Mouse (Mus musculus) cerebellum, adult 2 months (tissue): ENCODE results near the gene Tfeb.

Experiments used
- CTCF ChIP-seq: fragments of 200-500 bp; IDR thresholded peaks from 2 replicates; pipeline ENCODE4 v1.5.1; 2011; ENCODE audit warnings: low read depth, mild to moderate bottlenecking, control low read depth, low read length, moderate library complexity, borderline replicate concordance; ENCODE audit not compliant: insufficient read depth
- POLR2A ChIP-seq: fragments of 200-500 bp; IDR thresholded peaks from 2 replicates; pipeline ENCODE4 v1.6.1; 2011; ENCODE audit warnings: low read length, control low read depth, borderline replicate concordance; ENCODE audit not compliant: insufficient read depth

DNA sequence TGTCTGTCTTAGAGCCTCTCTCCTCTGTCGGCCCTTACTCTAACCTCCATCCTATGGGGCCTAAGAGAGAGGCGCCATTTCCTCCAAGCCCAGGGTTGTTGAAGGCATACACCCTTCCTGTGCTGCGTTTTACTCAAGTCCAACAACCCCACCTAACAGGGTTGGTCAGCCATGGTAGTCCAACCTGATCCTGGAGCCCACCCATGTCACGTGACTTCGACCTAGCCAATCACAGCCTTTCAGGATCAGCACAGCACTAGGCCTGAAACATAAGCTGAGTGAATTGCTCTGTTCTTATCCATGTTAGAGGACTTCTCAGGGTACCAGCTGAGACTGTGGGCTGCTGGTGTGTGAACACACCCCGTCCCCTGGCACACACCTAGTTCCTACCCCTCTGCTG lies 75.4 kb downstream of the Tfeb start:
- TF ChIP-seq POLR2A (no peak), CTCF (no peak)
